Mouse (Mus musculus): ENCODE measurements around the gene Zfp667.

Zfp667 gene

DNA sequence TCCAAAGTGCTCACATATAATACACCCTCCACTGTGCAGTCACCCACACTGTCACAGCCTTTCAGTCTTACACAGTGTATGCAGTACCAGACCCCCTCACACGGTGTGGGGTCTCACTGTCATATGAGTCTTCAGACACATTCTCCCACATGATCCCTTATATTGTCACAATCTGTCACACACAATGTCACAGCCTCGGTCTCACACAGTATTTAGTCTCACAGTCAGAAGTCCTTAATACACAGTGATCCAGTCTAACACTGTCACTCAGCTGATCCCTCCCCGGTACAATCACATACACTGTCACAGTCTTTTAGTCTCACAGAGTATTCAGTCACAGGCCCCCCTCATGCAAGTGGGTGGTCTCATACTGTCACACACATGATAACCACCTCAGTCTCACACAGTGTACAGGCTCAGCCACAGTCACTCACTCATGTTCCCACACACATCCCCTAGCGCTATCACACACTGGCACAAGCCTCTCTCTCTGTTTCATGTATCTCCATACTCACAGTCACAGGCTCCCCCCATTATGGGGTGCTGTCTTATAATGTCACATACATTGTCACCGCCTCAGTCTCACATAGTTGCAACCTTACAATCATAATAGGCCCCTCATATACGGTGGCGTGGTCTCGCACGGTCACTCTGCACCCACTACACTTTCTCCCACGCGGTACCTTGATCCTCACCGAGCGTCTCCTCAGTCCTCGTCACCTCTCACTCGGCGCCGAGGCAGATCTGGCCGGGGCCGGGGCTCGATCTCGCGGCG lies 44.3 kb downstream of the Zfp667 start:
- peak; percentile 27 for DNase-seq (ENCODE audit: low spot score)

DNA sequence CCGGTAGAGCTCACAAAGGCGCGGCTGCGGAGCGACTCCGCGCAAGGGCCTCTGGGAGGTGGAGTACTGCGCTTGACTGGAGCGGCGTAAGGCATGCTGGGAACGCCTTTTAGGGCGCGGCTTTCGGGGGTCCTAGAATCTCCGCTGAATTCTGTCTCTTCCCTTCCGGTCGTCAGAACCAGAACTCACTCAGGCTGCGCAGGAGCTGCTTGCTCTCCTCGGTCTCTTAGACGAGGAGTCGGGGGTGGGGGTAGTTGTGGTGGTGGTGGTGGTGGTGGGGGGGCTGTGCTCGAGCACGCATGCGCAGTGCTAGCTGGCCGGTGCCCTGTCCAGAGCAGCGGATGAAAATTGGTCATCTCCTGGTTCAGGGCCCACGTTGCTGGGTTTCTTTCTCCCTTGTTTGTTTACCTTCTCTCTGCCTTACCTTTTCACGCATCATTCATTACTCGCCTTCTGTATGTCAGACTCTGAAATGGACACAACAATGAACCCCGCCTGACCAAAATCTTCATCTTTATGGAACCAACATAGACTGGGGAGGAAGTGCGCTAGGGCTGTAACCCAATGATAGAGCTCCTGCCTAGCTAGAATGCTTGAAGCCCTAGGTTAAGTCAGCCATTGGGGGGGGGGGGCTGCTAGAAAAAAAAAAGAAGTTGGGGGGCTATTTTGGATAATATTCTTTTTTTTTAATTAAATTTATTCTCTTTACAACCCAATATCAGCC lies 45.0 kb downstream of the Zfp667 start, which contains the start of gene Zfp583:
TSS of gene Zfp583 (minus strand) at position 53 of the 724 bp plus-strand sequence.
- peak; percentile 92 for DNase-seq (ENCODE audit: low spot score)

DNA sequence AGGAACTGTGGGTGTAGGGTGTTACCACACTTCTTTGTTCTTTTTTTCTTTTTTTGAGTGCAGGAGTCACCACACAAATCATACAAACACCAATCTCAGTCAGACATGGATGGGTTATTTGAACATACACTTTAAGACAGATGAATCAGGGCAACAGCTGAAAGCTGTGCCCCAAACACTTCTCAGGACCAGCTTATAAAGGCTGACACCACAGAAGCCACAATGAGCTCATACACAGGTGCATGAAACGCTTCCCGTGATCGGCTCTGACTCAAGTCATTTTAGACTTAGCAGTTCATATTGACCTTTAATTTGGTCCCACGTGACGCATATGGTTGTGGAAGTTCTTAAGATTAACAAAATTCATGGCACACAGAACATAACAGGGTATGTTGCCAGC lies 53.5 kb downstream of the Zfp667 start:
- no peak for DNase-seq (ENCODE audit: low spot score)

DNA sequence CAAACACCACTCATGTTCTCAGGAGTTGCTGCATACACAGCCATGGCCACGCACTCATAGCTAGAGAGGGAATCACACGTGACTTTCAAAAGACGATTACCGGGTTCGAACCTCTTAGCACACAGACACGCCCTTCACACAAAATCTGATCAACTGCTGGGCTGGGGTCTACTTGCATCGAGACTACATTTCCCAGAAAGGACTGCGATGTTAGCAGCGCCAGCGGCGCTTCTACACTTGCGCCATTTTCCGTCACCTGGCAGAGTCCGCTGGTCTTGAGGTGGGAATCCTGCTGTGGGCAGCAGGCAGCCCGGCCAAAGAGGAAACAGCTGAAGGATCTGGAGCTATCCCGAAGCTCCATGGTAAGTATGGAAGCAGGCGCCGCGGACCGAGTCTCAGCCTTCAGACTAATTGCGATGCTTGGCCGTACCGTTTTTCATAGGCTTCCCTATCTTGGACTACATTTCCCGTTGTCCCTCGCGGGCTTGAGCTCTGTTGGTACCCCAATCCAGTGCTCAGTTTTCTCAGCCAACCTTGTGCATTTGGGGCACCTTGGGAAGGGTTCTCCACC lies 57.2 kb downstream of the Zfp667 start, which contains the start of gene Gm3854:
TSS of gene Gm3854 (plus strand) at position 259 of the 571 bp plus-strand sequence.
- DNase-seq (ENCODE audit: low spot score): peak; percentile 90

DNA sequence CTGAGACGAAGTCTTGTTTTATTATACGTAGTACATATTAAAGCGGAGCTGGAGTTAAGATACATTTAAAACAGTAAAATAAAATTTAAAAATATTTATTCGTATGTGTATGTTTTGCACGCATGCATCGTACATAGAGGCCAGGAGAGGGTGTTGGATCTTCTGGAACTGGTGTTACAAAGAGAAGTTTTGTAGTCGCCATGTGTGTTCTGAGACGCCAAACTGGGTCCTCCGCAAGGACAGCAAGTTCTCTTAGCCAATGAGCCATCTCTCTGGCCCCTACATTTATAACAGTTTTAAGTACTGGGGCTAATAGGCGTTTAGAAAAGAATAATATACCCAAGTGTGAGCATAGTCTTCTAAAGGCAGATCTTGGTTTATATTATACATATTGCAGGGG lies 57.7 kb downstream of the Zfp667 start:
- no peak for DNase-seq (ENCODE audit: low spot score)
